Mouse (Mus musculus) CD4-positive helper T cell, adult 2 months (primary cell): ENCODE measurements around the gene Gm5072.
"Not testable (repeated sequence)": the region's sequence is repeated elsewhere in the genome, so short reads cannot be mapped to it uniquely, and the experiment has no call there.

ENCODE experiments used
- DNase-seq: peaks from one replicate; pipeline ENCODE4 v3.0.0-alpha.2; 2012; ENCODE audit warnings: low read depth, missing footprints, low spot score

Gene Gm5072

GRCm38 (mm10) chrX:91392200-91392599, at the start of gene Gm5072:
TSS of gene Gm5072 (plus strand) at chrX:91392500.
- not testable (repeated sequence) for DNase-seq
